Mouse (Mus musculus) heart, postnatal 25 days (tissue): ENCODE results near the gene Pkp4. TPM values are rescaled to one million over a fixed set of nuclear protein-coding genes. Genes with fewer than 3 reads are reported as not detected.

ENCODE experiments used
- DNase-seq: peaks from one replicate; pipeline ENCODE4 v3.0.0; 2022; ENCODE audit warnings: low spot score
- intact Hi-C: fragments of 180-260 bp; cut with DNase I; formaldehyde crosslinking; loops from one replicate; pipeline ENCODE4 v1.15.1; 2025
- total RNA-seq, 2 experiments: library from RNA; stranded (reverse); gene quantifications; 2 replicates each; pipeline ENCODE4 v1.2.3; 2021

Pkp4 gene
- total RNA-seq, 2 experiments from 2014 or later = 148 to 155 TPM

GRCm38 (mm10) chr2:59181321-59182113 is 20.9 kb downstream of the Pkp4 start:
- no peak for DNase-seq
- intact Hi-C loops = no loop called here

- DNase-seq = no peak
- intact Hi-C loops = no loop called here
These were observed 22.9 kb downstream of the Pkp4 start for GRCm38 (mm10) chr2:59183541-59183940.

- intact Hi-C loops = no loop called here
- DNase-seq = no peak
These were observed 23.7 kb downstream of the Pkp4 start for GRCm38 (mm10) chr2:59184107-59185064.

- intact Hi-C loops = no loop called here
- DNase-seq = no peak
These were observed 25.5 kb downstream of the Pkp4 start for GRCm38 (mm10) chr2:59186122-59186521.

GRCm38 (mm10) chr2:59186966-59187365 is 26.3 kb downstream of the Pkp4 start:
- intact Hi-C loops = no loop called here
- DNase-seq = no peak

- intact Hi-C loops = no loop called here
- DNase-seq = no peak
These were observed 27.7 kb downstream of the Pkp4 start for GRCm38 (mm10) chr2:59188306-59188705.

- intact Hi-C loops = no loop called here
- DNase-seq = no peak
These were observed 29.1 kb downstream of the Pkp4 start for GRCm38 (mm10) chr2:59189661-59190185.

- intact Hi-C loops = no loop called here
- no peak for DNase-seq
These were observed 29.5 kb downstream of the Pkp4 start for GRCm38 (mm10) chr2:59190186-59190585.

- no peak for DNase-seq
- intact Hi-C loops = no loop called here
These were observed 30.8 kb downstream of the Pkp4 start for GRCm38 (mm10) chr2:59191466-59191865.

- no peak for DNase-seq
- intact Hi-C loops = no loop called here
These were observed 32.5 kb downstream of the Pkp4 start for GRCm38 (mm10) chr2:59193117-59193516.

GRCm38 (mm10) chr2:59197156-59197555 is 36.5 kb downstream of the Pkp4 start:
- DNase-seq = no peak

GRCm38 (mm10) chr2:59199476-59199976 is 38.9 kb downstream of the Pkp4 start:
- intact Hi-C loops = no loop called here
- no peak for DNase-seq

More at GRCm38 (mm10) chr2:59197156-59197555, 36.5 kb downstream of the Pkp4 start:
- intact Hi-C loops = no loop called here

GRCm38 (mm10) chr2:59200511-59200910 is 39.9 kb downstream of the Pkp4 start:
- intact Hi-C loops = no loop called here
- no peak for DNase-seq

GRCm38 (mm10) chr2:59202930-59203329 is 42.3 kb downstream of the Pkp4 start:
- intact Hi-C loops = no loop called here
- DNase-seq = no peak

GRCm38 (mm10) chr2:59203627-59204425 is 43.2 kb downstream of the Pkp4 start:
- no peak for DNase-seq
- intact Hi-C loops = no loop called here

GRCm38 (mm10) chr2:59205092-59205491 is 44.4 kb downstream of the Pkp4 start:
- intact Hi-C loops = no loop called here
- no peak for DNase-seq

GRCm38 (mm10) chr2:59206190-59206589 is 45.5 kb downstream of the Pkp4 start:
- no peak for DNase-seq

GRCm38 (mm10) chr2:59207240-59207639 is 46.6 kb downstream of the Pkp4 start:
- intact Hi-C loops = no loop called here
- no peak for DNase-seq

More at GRCm38 (mm10) chr2:59206190-59206589, 45.5 kb downstream of the Pkp4 start:
- intact Hi-C loops = no loop called here

- intact Hi-C loops = no loop called here
- DNase-seq = no peak
These were observed 47.1 kb downstream of the Pkp4 start for GRCm38 (mm10) chr2:59207725-59208124.

- intact Hi-C loops = no loop called here
- DNase-seq = no peak
These were observed 47.6 kb downstream of the Pkp4 start for GRCm38 (mm10) chr2:59208276-59208675.
